Mouse (Mus musculus) spleen, adult 2 months (tissue): ENCODE results near the gene Zp3. TPM values are rescaled to one million over a fixed set of nuclear protein-coding genes. Genes with fewer than 3 reads are reported as not detected.

ENCODE experiments used
- DNase-seq, 2 experiments: peaks; one replicate each; pipeline versions ENCODE4 v3.0.0 to v3.0.0-alpha.2; 2012 to 2021; ENCODE audit warnings: low spot score in 2 of 2, low read depth in 1 of 2
- H3K27ac ChIP-seq: fragments of 200-500 bp; 2 replicates; pipeline ENCODE4 v1.5.1; 2012; ENCODE audit warnings: low read length, inconsistent platforms; ENCODE audit not compliant: insufficient read depth
- H3K27me3 ChIP-seq: fragments of 200-500 bp; 2 replicates; pipeline ENCODE4 v1.6.1; 2012; ENCODE audit warnings: mild to moderate bottlenecking, moderate library complexity, low read length, inconsistent platforms; ENCODE audit not compliant: control insufficient read depth, insufficient read depth
- H3K36me3 ChIP-seq: fragments of 200-500 bp; 2 replicates; pipeline ENCODE4 v1.6.1; 2012; ENCODE audit warnings: mild to moderate bottlenecking, low read length, inconsistent platforms; ENCODE audit not compliant: control insufficient read depth, insufficient read depth
- H3K4me1 ChIP-seq: fragments of 200-500 bp; 2 replicates; pipeline ENCODE4 v1.6.1; 2011; ENCODE audit warnings: inconsistent platforms; ENCODE audit not compliant: control insufficient read depth, insufficient read depth, insufficient read length
- H3K4me3 ChIP-seq: fragments of 200-500 bp; 2 replicates; pipeline ENCODE4 v1.5.1; 2011; ENCODE audit warnings: mild to moderate bottlenecking, inconsistent platforms; ENCODE audit not compliant: insufficient read depth, insufficient read length; ENCODE audit errors: extremely low read depth
- CTCF ChIP-seq: fragments of 200-500 bp; IDR thresholded peaks from 2 replicates; pipeline ENCODE4 v1.5.1; 2011; ENCODE audit warnings: mild to moderate bottlenecking, inconsistent platforms; ENCODE audit not compliant: insufficient read depth, insufficient read length, insufficient replicate concordance; ENCODE audit errors: extremely low read depth
- POLR2A ChIP-seq: fragments of 200-500 bp; IDR thresholded peaks from 2 replicates; pipeline ENCODE4 v1.6.1; 2011; ENCODE audit warnings: low read depth, low read length, inconsistent platforms
- WGBS: fragments of 180-500 bp; shearing (Covaris S2); methylation state at CpG from one replicate; pipeline ENCODE4 v1.1.7; 2018; 5-methylcytosine and 5-hydroxymethylcytosine counted together
- polyA plus RNA-seq: library from polyadenylated mRNA; depleted of rRNA; stranded (reverse); fragments of >200 nt; gene quantifications from 2 replicates; pipeline ENCODE4 v1.2.3, GENCODE M21; 2012

The Zp3 gene
- polyA plus RNA-seq, 1 experiment: not detected

- Histone ChIP-seq H3K4me3 (no peak overlapping the region), H3K36me3 (no peaks in the 10 kb centered on the region), H3K4me1 (no peaks in the 10 kb centered on the region), H3K27me3 (no peaks in the 10 kb centered on the region), H3K27ac (no peak overlapping the region)
- WGBS: 82% methylated on average over 2 of the region's 2 CpGs
- no peak for DNase-seq
- TF ChIP-seq CTCF (no peak), POLR2A (no peak)
Observed at GRCm38 (mm10) chr5:135952830-135953229, 27.1 kb upstream of the Zp3 start.

GRCm38 (mm10) chr5:135956300-135957206 is 23.3 kb upstream of the Zp3 start:
- H3K36me3 ChIP-seq: no peaks in the 10 kb centered on the region
- no peaks in the 10 kb centered on the region for H3K27me3 ChIP-seq
- H3K4me1 ChIP-seq: peaks cover 9% of the 10 kb centered on the region
- DNase-seq: no peak
- peak overlapping the region; percentile 86 for H3K27ac ChIP-seq
- TF ChIP-seq CTCF: no peak
- 59% methylated on average over 9 of the region's 9 CpGs for WGBS
- H3K4me3 ChIP-seq: no peak overlapping the region

- Histone ChIP-seq H3K4me3 (peak overlapping the region; percentile 50), H3K27me3 (no peaks in the 10 kb centered on the region), H3K36me3 (no peaks in the 10 kb centered on the region), H3K4me1 (peaks cover 11% of the 10 kb centered on the region), H3K27ac (peak overlapping the region; percentile 86)
- TF ChIP-seq POLR2A (peak; percentile 73), CTCF (no peak)
- WGBS: 4% methylated on average over 28 of the region's 28 CpGs
- peak; percentile 91 to 98 for DNase-seq
Observed at GRCm38 (mm10) chr5:135957207-135957974, 22.5 kb upstream of the Zp3 start.

GRCm38 (mm10) chr5:135958367-135958766 is 21.5 kb upstream of the Zp3 start:
- Histone ChIP-seq H3K4me1 (peaks cover 11% of the 10 kb centered on the region), H3K36me3 (no peaks in the 10 kb centered on the region), H3K4me3 (no peak overlapping the region), H3K27me3 (no peaks in the 10 kb centered on the region), H3K27ac (no peak overlapping the region)
- 87% methylated on average over 4 of the region's 4 CpGs for WGBS
- TF ChIP-seq POLR2A: no peak
- no peak for TF ChIP-seq CTCF
- no peak for DNase-seq

- DNase-seq: no peak
- Histone ChIP-seq H3K36me3 (no peaks in the 10 kb centered on the region), H3K27ac (no peak overlapping the region), H3K4me1 (peaks cover 11% of the 10 kb centered on the region), H3K4me3 (no peak overlapping the region), H3K27me3 (no peaks in the 10 kb centered on the region)
- no peak for TF ChIP-seq CTCF
- no peak for TF ChIP-seq POLR2A
- WGBS: 88% methylated on average over 7 of the region's 7 CpGs
Observed at GRCm38 (mm10) chr5:135959911-135960310, 20.0 kb upstream of the Zp3 start.

GRCm38 (mm10) chr5:135960909-135961635 is 18.8 kb upstream of the Zp3 start:
- H3K36me3 ChIP-seq: no peaks in the 10 kb centered on the region
- H3K4me3 ChIP-seq: no peak overlapping the region
- H3K4me1 ChIP-seq: peaks cover 11% of the 10 kb centered on the region
- TF ChIP-seq POLR2A (no peak), CTCF (no peak)
- no peak for DNase-seq
- no peaks in the 10 kb centered on the region for H3K27me3 ChIP-seq
- H3K27ac ChIP-seq: peak overlapping the region; percentile 94
- WGBS: 95% methylated on average over 15 of the region's 15 CpGs
